Mouse (Mus musculus): ENCODE measurements around the gene Nkain4. TPM values are rescaled to one million over a fixed set of nuclear protein-coding genes. Genes with fewer than 3 reads are reported as not detected.

Nkain4 gene
- total RNA-seq, 2 experiments from 2014 or later = 35.9 to 45.2 TPM

- intact Hi-C loops (cut with DNase I) = no loop called here
- DNase-seq (ENCODE audit: low spot score in 2 of 2) = no peak
These were observed 5.1 kb upstream of the Nkain4 start for GRCm38 (mm10) chr2:180959605-180960004.

GRCm38 (mm10) chr2:180953638-180954037, 861 bp downstream of the Nkain4 start:
- intact Hi-C loops (cut with DNase I) = no loop called here
- no peak for DNase-seq (ENCODE audit: low spot score in 2 of 2)

GRCm38 (mm10) chr2:180952731-180953171, 1.7 kb downstream of the Nkain4 start:
- DNase-seq (ENCODE audit: low spot score in 2 of 2) = peak; percentile 12 to 13
- intact Hi-C loops (cut with DNase I) = no loop called here

- no peak for DNase-seq (ENCODE audit: low spot score in 2 of 2)
- intact Hi-C loops (cut with DNase I) = no loop called here
These were observed 4.6 kb downstream of the Nkain4 start for GRCm38 (mm10) chr2:180949947-180950346.

- intact Hi-C loops (cut with DNase I) = no loop called here
- peak in 1 of 2 experiments; percentile 12 for DNase-seq (ENCODE audit: low spot score in 2 of 2)
These were observed 12.6 kb downstream of the Nkain4 start for GRCm38 (mm10) chr2:180941869-180942268.

GRCm38 (mm10) chr2:180940187-180940586, 14.3 kb downstream of the Nkain4 start:
- intact Hi-C loops (cut with DNase I) = no loop called here
- DNase-seq (ENCODE audit: low spot score in 2 of 2) = no peak

GRCm38 (mm10) chr2:180932418-180932817, 22.1 kb downstream of the Nkain4 start:
- DNase-seq (ENCODE audit: low spot score in 2 of 2) = no peak
- intact Hi-C loops (cut with DNase I) = no loop called here

- intact Hi-C loops (cut with DNase I) = loop anchor here (5.0 kb wide), 1 partner anchor 134 kb away; no protein-coding TSS in a partner anchor
- no peak for DNase-seq (ENCODE audit: low spot score in 2 of 2)
These were observed 25.8 kb downstream of the Nkain4 start, which contains the start of gene Birc7 for GRCm38 (mm10) chr2:180928723-180929122. Gene Birc7, plus strand, starts transcription at chr2:180929023.

GRCm38 (mm10) chr2:180925176-180925575, 29.3 kb downstream of the Nkain4 start:
- intact Hi-C loops (cut with DNase I) = loop anchor here (5.0 kb wide), 1 partner anchor 137 kb away; no protein-coding TSS in a partner anchor
- DNase-seq (ENCODE audit: low spot score in 2 of 2) = peak; percentile 45 to 74

- intact Hi-C loops (cut with DNase I) = loop anchor here (5.0 kb wide), 1 partner anchor 150 kb away; no protein-coding TSS in a partner anchor
- no peak for DNase-seq (ENCODE audit: low spot score in 2 of 2)
These were observed 31.8 kb downstream of the Nkain4 start for GRCm38 (mm10) chr2:180922739-180923138.

- intact Hi-C loops (cut with DNase I) = loop anchor here (2.0 to 5.0 kb wide), 2 partner anchors 46 to 151 kb away; partner anchors contain the start of gene Arfgap1
- peak; percentile 98 for DNase-seq (ENCODE audit: low spot score in 2 of 2)
These were observed 33.6 kb downstream of the Nkain4 start, which contains the start of gene Ythdf1 for GRCm38 (mm10) chr2:180920810-180921400. Gene Ythdf1, minus strand, starts transcription at chr2:180920949.

GRCm38 (mm10) chr2:180919913-180920809, 34.3 kb downstream of the Nkain4 start:
- DNase-seq (ENCODE audit: low spot score in 2 of 2) = peak in 1 of 2 experiments; percentile 19
- intact Hi-C loops (cut with DNase I) = loop anchor here (2.0 to 5.0 kb wide), 2 partner anchors 47 to 152 kb away; partner anchors contain the start of gene Arfgap1

GRCm38 (mm10) chr2:180915886-180916433, 38.5 kb downstream of the Nkain4 start:
- intact Hi-C loops (cut with DNase I) = no loop called here

GRCm38 (mm10) chr2:180910928-180911327, 43.6 kb downstream of the Nkain4 start:
- DNase-seq (ENCODE audit: low spot score in 2 of 2) = peak in 1 of 2 experiments; percentile 38
- intact Hi-C loops (cut with DNase I) = no loop called here

More at GRCm38 (mm10) chr2:180915886-180916433, 38.5 kb downstream of the Nkain4 start:
- DNase-seq (ENCODE audit: low spot score in 2 of 2) = no peak

- intact Hi-C loops (cut with DNase I) = no loop called here
- no peak for DNase-seq (ENCODE audit: low spot score in 2 of 2)
These were observed 48.8 kb downstream of the Nkain4 start for GRCm38 (mm10) chr2:180905556-180906221.

- DNase-seq (ENCODE audit: low spot score in 2 of 2) = peak; percentile 24 to 41
- intact Hi-C loops (cut with DNase I) = loop anchor here (5.0 kb wide), 1 partner anchor 117 kb away; no protein-coding TSS in a partner anchor
These were observed 49.9 kb downstream of the Nkain4 start for GRCm38 (mm10) chr2:180904435-180905208.

- intact Hi-C loops (cut with DNase I) = loop anchor here (5.0 kb wide), 1 partner anchor 115 kb away; no protein-coding TSS in a partner anchor
- no peak for DNase-seq (ENCODE audit: low spot score in 2 of 2)
These were observed 52.4 kb downstream of the Nkain4 start for GRCm38 (mm10) chr2:180902086-180902485.

- intact Hi-C loops (cut with DNase I) = loop anchor here (5.0 kb wide), 1 partner anchor 91 kb away; no protein-coding TSS in a partner anchor
These were observed 56.6 kb downstream of the Nkain4 start for GRCm38 (mm10) chr2:180897857-180898256.

More at GRCm38 (mm10) chr2:180897857-180898256, 56.6 kb downstream of the Nkain4 start:
- DNase-seq (ENCODE audit: low spot score in 2 of 2) = peak in 1 of 2 experiments; percentile 44
